In the genomic region with DNA sequence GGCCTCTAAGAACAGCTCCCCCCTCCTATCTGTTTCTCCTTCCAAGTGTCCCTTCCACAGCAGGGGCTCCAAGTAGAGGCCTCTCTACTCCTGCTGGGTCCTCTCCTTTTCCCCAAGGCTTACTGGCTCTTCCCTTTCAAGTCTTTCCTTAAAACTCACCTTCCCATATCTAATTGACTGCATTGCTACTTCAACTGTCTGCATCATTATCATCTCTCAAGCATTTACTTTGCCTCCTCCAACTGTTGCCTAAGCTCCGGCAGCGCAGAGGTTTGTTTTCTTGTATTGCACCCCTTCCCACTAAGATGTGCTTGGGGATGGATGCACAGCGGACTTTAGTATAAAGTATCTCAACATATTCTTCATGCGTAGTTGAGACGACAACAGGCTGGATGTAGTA, we compare ENCODE assay signal across 8 mouse cellular contexts. TPM values are rescaled to one million over a fixed set of nuclear protein-coding genes. Genes with fewer than 3 reads are reported as not detected.
DNase-seq lines count a peak whose midpoint lies in the region; ATAC-seq and TF ChIP-seq lines count a peak whose summit lies in the region.

No protein-coding gene starts in this region.

- peak overlapping the region; percentile 35 for H3K9ac ChIP-seq in neural tube, embryonic 11.5 days (ENCODE audit: low read length)
- peak overlapping the region; percentile 75 for H3K9ac ChIP-seq in limb, embryonic 13.5 days
- peak overlapping the region; percentile 65 for H3K9ac ChIP-seq in stomach, embryonic 15.5 days

- no peaks in the 10 kb centered on the region for H3K27me3 ChIP-seq in cerebellum, adult 2 months (ENCODE audit: control insufficient read depth, insufficient read depth, low read length)
- no peaks in the 10 kb centered on the region for H3K27me3 ChIP-seq in neural tube, embryonic 11.5 days (ENCODE audit: control insufficient read depth, insufficient read depth, low read length)
- H3K27me3 ChIP-seq in limb, embryonic 13.5 days = no peaks in the 10 kb centered on the region
- H3K27me3 ChIP-seq in stomach, embryonic 15.5 days (replicated peaks) = no peaks in the 10 kb centered on the region

- no peak overlapping the region for H3K27ac ChIP-seq in cerebellum, adult 2 months (ENCODE audit: insufficient read depth, low read length)
- no peak overlapping the region for H3K27ac ChIP-seq in neural tube, embryonic 11.5 days (ENCODE audit: low read depth, low read length)
- H3K27ac ChIP-seq in limb, embryonic 13.5 days = no peak overlapping the region
- H3K27ac ChIP-seq in stomach, embryonic 15.5 days = no peak overlapping the region

- peak overlapping the region; percentile 61 for H3K4me2 ChIP-seq in neural tube, embryonic 11.5 days (ENCODE audit: low read depth)
- peak overlapping the region; percentile 84 for H3K4me2 ChIP-seq in limb, embryonic 13.5 days (replicated peaks)
- peak overlapping the region; percentile 75 for H3K4me2 ChIP-seq in stomach, embryonic 15.5 days

- TF ChIP-seq CTCF in cerebellum, adult 2 months (IDR thresholded peaks at IDR 0.05; ENCODE audit: borderline replicate concordance, insufficient read depth, low read depth, low read length) = no peak

- ATAC-seq in neural tube, embryonic 11.5 days (ENCODE audit: insufficient read depth, low FRiP score, low TSS enrichment) = no peak
- no peak for ATAC-seq in limb, embryonic 13.5 days (ENCODE audit: low FRiP score, low read depth)
- no peak for ATAC-seq in stomach, embryonic 15.5 days (ENCODE audit: insufficient read depth, low FRiP score, low read depth)

- DNase-seq in cerebellum, adult 2 months = no peak
- no peak for DNase-seq in cerebellum, postnatal 10 days
- DNase-seq in neural tube, embryonic 11.5 days (ENCODE audit: low spot score) = no peak
- no peak for DNase-seq in neural tube, embryonic 10.5 days (ENCODE audit: extremely low spot score, low spot score)
- no peak for DNase-seq in urinary bladder, adult 2 months (ENCODE audit: low spot score)
- no peak for DNase-seq in layer of hippocampus, postnatal 10 days (ENCODE audit: low spot score in 2 of 2)

- H3K4me1 ChIP-seq in cerebellum, adult 2 months (ENCODE audit: control insufficient read depth, insufficient read depth, low read length) = peaks cover 5% of the 10 kb centered on the region
- H3K4me1 ChIP-seq in neural tube, embryonic 11.5 days (ENCODE audit: control insufficient read depth, insufficient read depth, low read length) = peaks cover 16% of the 10 kb centered on the region
- H3K4me1 ChIP-seq in limb, embryonic 13.5 days = peaks cover 25% of the 10 kb centered on the region
- H3K4me1 ChIP-seq in stomach, embryonic 15.5 days = peaks cover 10% of the 10 kb centered on the region

- 4% methylated on average over 5 of the region's 5 CpGs for WGBS in cerebellum, adult 2 months
- WGBS in neural tube, embryonic 11.5 days = 5% methylated on average over 5 of the region's 5 CpGs
- 3% methylated on average over 5 of the region's 5 CpGs for WGBS in limb, embryonic 13.5 days
- under 1% methylated on average over 5 of the region's 5 CpGs for WGBS in stomach, embryonic 15.5 days

- no peak for TF ChIP-seq POLR2A in cerebellum, adult 2 months (IDR thresholded peaks at IDR 0.05; ENCODE audit: borderline replicate concordance, insufficient read depth, low read length)

- H3K9me3 ChIP-seq in neural tube, embryonic 11.5 days (ENCODE audit: control insufficient read depth, low read length) = no peaks in the 10 kb centered on the region
- no peaks in the 10 kb centered on the region for H3K9me3 ChIP-seq in limb, embryonic 13.5 days
- H3K9me3 ChIP-seq in stomach, embryonic 15.5 days = no peaks in the 10 kb centered on the region

- H3K4me3 ChIP-seq in cerebellum, adult 2 months (replicated peaks; ENCODE audit: insufficient read depth, low read depth, low read length) = peak overlapping the region; percentile 77
- H3K4me3 ChIP-seq in neural tube, embryonic 11.5 days (ENCODE audit: low read depth, low read length) = peak overlapping the region; percentile 49
- H3K4me3 ChIP-seq in limb, embryonic 13.5 days = peak overlapping the region; percentile 68
- H3K4me3 ChIP-seq in stomach, embryonic 15.5 days (replicated peaks) = peak overlapping the region; percentile 84

- peaks cover 11% of the 10 kb centered on the region for H3K36me3 ChIP-seq in neural tube, embryonic 11.5 days (ENCODE audit: control insufficient read depth, insufficient read depth, low read length)
- H3K36me3 ChIP-seq in limb, embryonic 13.5 days = peaks cover 43% of the 10 kb centered on the region
- H3K36me3 ChIP-seq in stomach, embryonic 15.5 days = peaks cover 27% of the 10 kb centered on the region

RNA-seq across cellular contexts. Expression of a gene that starts 0.7 kb away (rescaled TPM):
- 47.4 and 55.0 TPM in 2 replicates for polyA plus RNA-seq in cerebellum, adult 2 months (2012; rRNA removed)
- 92.5 and 102 TPM in 2 replicates for polyA plus RNA-seq in neural tube, embryonic 11.5 days (2014; fragmentation: Nextera tagmentation; extraction: Ambion mirVana)
- polyA plus RNA-seq in limb, embryonic 13.5 days (2015; fragmentation: Nextera tagmentation; extraction: Ambion mirVana) = 125 and 137 TPM in 2 replicates
- polyA plus RNA-seq in stomach, embryonic 15.5 days (2015; fragmentation: Nextera tagmentation; extraction: Ambion mirVana) = 122 and 134 TPM in 2 replicates
- polyA plus RNA-seq in urinary bladder, adult 2 months (2012; rRNA removed) = 36.4 and 43.2 TPM in 2 replicates
- 10 to 100 TPM; 21.5 to 32.3 TPM for total RNA-seq in layer of hippocampus, postnatal 10 days (2021)

RNA-seq across cellular contexts. Expression of a gene that starts 15.7 kb away (rescaled TPM):
- polyA plus RNA-seq in cerebellum, adult 2 months (2012; rRNA removed) = 10.3 and 13.2 TPM in 2 replicates
- polyA plus RNA-seq in neural tube, embryonic 11.5 days (2014; fragmentation: Nextera tagmentation; extraction: Ambion mirVana) = 8.9 and 9.7 TPM in 2 replicates
- 36.8 and 38.1 TPM in 2 replicates for polyA plus RNA-seq in limb, embryonic 13.5 days (2015; fragmentation: Nextera tagmentation; extraction: Ambion mirVana)
- 38.9 and 40.1 TPM in 2 replicates for polyA plus RNA-seq in stomach, embryonic 15.5 days (2015; fragmentation: Nextera tagmentation; extraction: Ambion mirVana)
- 110 and 160 TPM in 2 replicates for polyA plus RNA-seq in urinary bladder, adult 2 months (2012; rRNA removed)
- total RNA-seq in layer of hippocampus, postnatal 10 days (2021) = 10 to 100 TPM; 13.0 to 16.0 TPM

RNA-seq across cellular contexts. Expression of a gene that starts 21.2 kb away (rescaled TPM):
- not detected in 2 replicates for polyA plus RNA-seq in cerebellum, adult 2 months (2012; rRNA removed)
- 3.9 and 16.9 TPM in 2 replicates for polyA plus RNA-seq in neural tube, embryonic 11.5 days (2014; fragmentation: Nextera tagmentation; extraction: Ambion mirVana)
- polyA plus RNA-seq in limb, embryonic 13.5 days (2015; fragmentation: Nextera tagmentation; extraction: Ambion mirVana) = 0.80 TPM in 1 of 2 replicates, not detected in the other
- polyA plus RNA-seq in stomach, embryonic 15.5 days (2015; fragmentation: Nextera tagmentation; extraction: Ambion mirVana) = 25.2 and 30.7 TPM in 2 replicates
- polyA plus RNA-seq in urinary bladder, adult 2 months (2012; rRNA removed) = 1.4 and 3.7 TPM in 2 replicates
- total RNA-seq in layer of hippocampus, postnatal 10 days (2021) = not detected

RNA-seq across cellular contexts. Expression of a gene that starts 39.6 kb away (rescaled TPM):
- polyA plus RNA-seq in cerebellum, adult 2 months (2012; rRNA removed) = 15.0 and 19.3 TPM in 2 replicates
- polyA plus RNA-seq in neural tube, embryonic 11.5 days (2014; fragmentation: Nextera tagmentation; extraction: Ambion mirVana) = 5.0 and 6.2 TPM in 2 replicates
- 10.5 and 11.4 TPM in 2 replicates for polyA plus RNA-seq in limb, embryonic 13.5 days (2015; fragmentation: Nextera tagmentation; extraction: Ambion mirVana)
- polyA plus RNA-seq in stomach, embryonic 15.5 days (2015; fragmentation: Nextera tagmentation; extraction: Ambion mirVana) = 9.6 and 11.1 TPM in 2 replicates
- 28.0 and 30.4 TPM in 2 replicates for polyA plus RNA-seq in urinary bladder, adult 2 months (2012; rRNA removed)
- 10 to 100 TPM in 1 of 2 experiments, 1 to 10 TPM in 1; 9.4 to 13.2 TPM for total RNA-seq in layer of hippocampus, postnatal 10 days (2021)
